Mouse (Mus musculus): ENCODE measurements at regions not wholly inside any gene's neighbourhood (a gene's known extent, or its start where the extent isn't known, plus 50 kb on each side); places are given as distances from the start of the nearest gene placed in this dataset.

- H3K27me3 ChIP-seq (ENCODE audit: control insufficient read depth in 1 of 2, insufficient read depth in 2 of 2, low read length in 2 of 2) = no peaks in the 10 kb centered on the region
Observed at GRCm38 (mm10) chr13:5614186-5614737, 247.0 kb upstream of the Klf6 start.

GRCm38 (mm10) chr13:5614833-5615232 is 246.4 kb upstream of the Klf6 start:
- Histone ChIP-seq H3K27ac (ENCODE audit: control insufficient read depth, low read depth, low read length) (no peak overlapping the region), H3K36me3 (ENCODE audit: control insufficient read depth in 1 of 2, insufficient read depth in 2 of 2, low read length in 2 of 2) (no peaks in the 10 kb centered on the region), H3K4me3 (ENCODE audit: control insufficient read depth in 1 of 2, insufficient read depth in 1 of 2, low read depth in 2 of 2, low read length in 2 of 2) (no peak overlapping the region), H3K9me3 (replicated peaks; ENCODE audit: insufficient read depth, low read length) (no peaks in the 10 kb centered on the region), H3K27me3 (ENCODE audit: control insufficient read depth in 1 of 2, insufficient read depth in 2 of 2, low read length in 2 of 2) (no peaks in the 10 kb centered on the region), H3K4me1 (ENCODE audit: control insufficient read depth in 1 of 2, insufficient read depth in 2 of 2, low read length in 2 of 2) (no peaks in the 10 kb centered on the region), H3K9ac (ENCODE audit: control insufficient read depth, low read depth, low read length, poor library complexity, severe bottlenecking) (no peak overlapping the region), H3K79me2 (ENCODE audit: control insufficient read depth, insufficient read depth, low read length, poor library complexity) (no peaks in the 10 kb centered on the region)
- no peak for TF ChIP-seq ZMIZ1 (IDR thresholded peaks at IDR 0.05; ENCODE audit: low read depth, low read length)
- TF ChIP-seq MAZ (IDR thresholded peaks at IDR 0.05; ENCODE audit: low read depth, low read length) = no peak
- TF ChIP-seq MYC (IDR thresholded peaks at IDR 0.05; ENCODE audit: low read depth, low read length) = no peak
- no peak for TF ChIP-seq CHD1 (IDR thresholded peaks at IDR 0.05; ENCODE audit: low read depth, low read length)
- no peak for TF ChIP-seq TAL1 (IDR thresholded peaks at IDR 0.05; ENCODE audit: low read length)
- TF ChIP-seq HCFC1 (IDR thresholded peaks at IDR 0.05; ENCODE audit: low read depth, low read length) = no peak
- TF ChIP-seq RCOR1 (IDR thresholded peaks at IDR 0.05; ENCODE audit: low read depth, low read length) = no peak
- TF ChIP-seq USF2 (IDR thresholded peaks at IDR 0.05; ENCODE audit: borderline replicate concordance in 1 of 2, insufficient read depth in 1 of 2, low read depth in 1 of 2, low read length in 2 of 2) = no peak
- TF ChIP-seq USF1 (IDR thresholded peaks at IDR 0.05; ENCODE audit: low read depth, low read length) = no peak
- no peak for TF ChIP-seq ELF1 (IDR thresholded peaks at IDR 0.05; ENCODE audit: low read depth, low read length)
- TF ChIP-seq E2F4 (IDR thresholded peaks at IDR 0.05; ENCODE audit: borderline replicate concordance, low read depth, low read length) = no peak
- no peak for TF ChIP-seq SMC3 (IDR thresholded peaks at IDR 0.05; ENCODE audit: low read depth, low read length)
- TF ChIP-seq RAD21 (IDR thresholded peaks at IDR 0.05; ENCODE audit: low read depth, low read length) = no peak
- no peak for TF ChIP-seq TCF12 (IDR thresholded peaks at IDR 0.05; ENCODE audit: low read depth, low read length)
- TF ChIP-seq KAT2A (conservative IDR thresholded peaks at IDR 0.05; ENCODE audit: low read depth, low read length) = no peak
- TF ChIP-seq GATA1 (IDR thresholded peaks at IDR 0.05; ENCODE audit: low read depth, low read length) = no peak
- no peak for DNase-seq (ENCODE audit: low read depth, low spot score)

More at GRCm38 (mm10) chr13:5614186-5614737, 247.0 kb upstream of the Klf6 start:
- no peaks in the 10 kb centered on the region for H3K36me3 ChIP-seq (ENCODE audit: control insufficient read depth in 1 of 2, insufficient read depth in 2 of 2, low read length in 2 of 2)
- DNase-seq (ENCODE audit: low read depth, low spot score) = no peak
- H3K4me3 ChIP-seq (ENCODE audit: control insufficient read depth in 1 of 2, insufficient read depth in 1 of 2, low read depth in 2 of 2, low read length in 2 of 2) = no peak overlapping the region
- H3K27ac ChIP-seq (ENCODE audit: control insufficient read depth, low read depth, low read length) = no peak overlapping the region
- TF ChIP-seq CHD2 (IDR thresholded peaks at IDR 0.05; ENCODE audit: low read length) (no peak), CTCF (IDR thresholded peaks at IDR 0.05 in 2 of 3, conservative IDR thresholded peaks at IDR 0.05 in 1 of 3; ENCODE audit: control insufficient read depth in 1 of 3, insufficient read depth in 1 of 3, low read depth in 2 of 3, low read length in 3 of 3, poor library complexity in 1 of 3, severe bottlenecking in 1 of 3) (no peak), ZKSCAN1 (IDR thresholded peaks at IDR 0.05; ENCODE audit: low read depth, low read length) (no peak), TAL1 (IDR thresholded peaks at IDR 0.05; ENCODE audit: low read length) (no peak), USF2 (IDR thresholded peaks at IDR 0.05; ENCODE audit: borderline replicate concordance in 1 of 2, insufficient read depth in 1 of 2, low read depth in 1 of 2, low read length in 2 of 2) (no peak)
- no peaks in the 10 kb centered on the region for H3K79me2 ChIP-seq (ENCODE audit: control insufficient read depth, insufficient read depth, low read length, poor library complexity)
- H3K9ac ChIP-seq (ENCODE audit: control insufficient read depth, low read depth, low read length, poor library complexity, severe bottlenecking) = no peak overlapping the region
- H3K4me1 ChIP-seq (ENCODE audit: control insufficient read depth in 1 of 2, insufficient read depth in 2 of 2, low read length in 2 of 2) = no peaks in the 10 kb centered on the region
- H3K9me3 ChIP-seq (replicated peaks; ENCODE audit: insufficient read depth, low read length) = no peaks in the 10 kb centered on the region

Measured in MEL (cell line).